Mouse (Mus musculus): ENCODE data around the gene Flrt1. TPM values are rescaled to one million over a fixed set of nuclear protein-coding genes. Genes with fewer than 3 reads are reported as not detected.

The Flrt1 gene
- total RNA-seq, 2 experiments from 2014 or later: 40.9 to 42.8 TPM

GRCm38 (mm10) chr19:7133436-7133835 is 27.9 kb upstream of the Flrt1 start:
- DNase-seq (ENCODE audit: low spot score in 2 of 2): no peak

- no peak for DNase-seq (ENCODE audit: low spot score in 2 of 2)
Observed at GRCm38 (mm10) chr19:7130317-7130716, 24.8 kb upstream of the Flrt1 start.

GRCm38 (mm10) chr19:7128551-7129475 is 23.3 kb upstream of the Flrt1 start:
- no peak for DNase-seq (ENCODE audit: low spot score in 2 of 2)

GRCm38 (mm10) chr19:7126933-7127332 is 21.4 kb upstream of the Flrt1 start:
- DNase-seq (ENCODE audit: low spot score in 2 of 2): no peak

GRCm38 (mm10) chr19:7126209-7126608 is 20.7 kb upstream of the Flrt1 start:
- no peak for DNase-seq (ENCODE audit: low spot score in 2 of 2)

- DNase-seq (ENCODE audit: low spot score in 2 of 2): no peak
Observed at GRCm38 (mm10) chr19:7125526-7126156, 20.1 kb upstream of the Flrt1 start.

- DNase-seq (ENCODE audit: low spot score in 2 of 2): no peak
Observed at GRCm38 (mm10) chr19:7122698-7123306, 17.3 kb upstream of the Flrt1 start.

GRCm38 (mm10) chr19:7122277-7122676 is 16.7 kb upstream of the Flrt1 start:
- DNase-seq (ENCODE audit: low spot score in 2 of 2): no peak

- DNase-seq (ENCODE audit: low spot score in 2 of 2): no peak
Observed at GRCm38 (mm10) chr19:7121252-7121651, 15.7 kb upstream of the Flrt1 start.

GRCm38 (mm10) chr19:7117653-7118307 is 12.3 kb upstream of the Flrt1 start:
- DNase-seq (ENCODE audit: low spot score in 2 of 2): no peak

GRCm38 (mm10) chr19:7117141-7117540 is 11.6 kb upstream of the Flrt1 start:
- DNase-seq (ENCODE audit: low spot score in 2 of 2): no peak

- DNase-seq (ENCODE audit: low spot score in 2 of 2): no peak
Observed at GRCm38 (mm10) chr19:7116038-7116731, 10.7 kb upstream of the Flrt1 start.

- no peak for DNase-seq (ENCODE audit: low spot score in 2 of 2)
Observed at GRCm38 (mm10) chr19:7113574-7113973, 8.0 kb upstream of the Flrt1 start.

GRCm38 (mm10) chr19:7112628-7113027 is 7.1 kb upstream of the Flrt1 start:
- no peak for DNase-seq (ENCODE audit: low spot score in 2 of 2)

- DNase-seq (ENCODE audit: low spot score in 2 of 2): no peak
Observed at GRCm38 (mm10) chr19:7111710-7112109, 6.2 kb upstream of the Flrt1 start.

GRCm38 (mm10) chr19:7111309-7111708 is 5.8 kb upstream of the Flrt1 start:
- DNase-seq (ENCODE audit: low spot score in 2 of 2): no peak

- DNase-seq (ENCODE audit: low spot score in 2 of 2): no peak
Observed at GRCm38 (mm10) chr19:7110875-7111274, 5.3 kb upstream of the Flrt1 start.

- DNase-seq (ENCODE audit: low spot score in 2 of 2): no peak
Observed at GRCm38 (mm10) chr19:7110097-7110496, 4.6 kb upstream of the Flrt1 start.

- DNase-seq (ENCODE audit: low spot score in 2 of 2): no peak
Observed at GRCm38 (mm10) chr19:7108114-7108905, 2.8 kb upstream of the Flrt1 start.

GRCm38 (mm10) chr19:7107174-7107573 is 1.6 kb upstream of the Flrt1 start:
- no peak for DNase-seq (ENCODE audit: low spot score in 2 of 2)
